In the genomic region with DNA sequence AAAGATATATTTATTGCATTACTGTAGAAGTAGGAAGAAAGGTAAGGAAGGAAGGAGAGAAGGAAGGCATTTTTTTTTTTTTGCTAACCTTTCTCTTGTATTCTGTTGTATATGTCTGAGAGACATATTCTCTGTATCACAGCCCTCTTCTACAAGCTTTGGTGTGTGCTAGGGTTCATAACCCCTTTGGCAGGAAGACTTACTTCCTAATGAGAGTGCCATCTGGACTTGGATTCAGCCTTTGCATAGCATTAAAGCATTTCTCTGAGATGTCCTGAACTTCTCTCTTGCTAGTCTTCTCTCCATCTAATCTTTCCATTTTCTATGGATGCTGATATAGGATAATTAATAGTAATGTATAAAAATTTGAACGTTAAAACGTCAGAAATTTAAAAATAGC, we compare ENCODE assay signal across 21 mouse cellular contexts.
"Had no signal": no experiment of that assay in that cellular context is flagged by ENCODE, and none has a peak within 500 bp of the region (broad histone marks: within the 10 kb centered on the region; RNA-seq: fewer than 3 reads in every experiment).

No protein-coding gene starts in this region.

- H3K4me1 ChIP-seq: liver, embryonic 15.5 days; lung, embryonic 15.5 days; midbrain, embryonic 10.5 days; midbrain, embryonic 13.5 days; midbrain, embryonic 15.5 days had no signal

- H3K27ac ChIP-seq: liver, embryonic 15.5 days; lung, embryonic 15.5 days; midbrain, embryonic 10.5 days; midbrain, embryonic 13.5 days; midbrain, embryonic 15.5 days; neural tube, embryonic 13.5 days; neural tube, embryonic 15.5 days had no signal

- H3K4me3 ChIP-seq: liver, embryonic 15.5 days; lung, embryonic 15.5 days; midbrain, embryonic 10.5 days; midbrain, embryonic 13.5 days; midbrain, embryonic 15.5 days; myocyte; neural tube, embryonic 13.5 days; neural tube, embryonic 15.5 days had no signal

- H3K36me3 ChIP-seq: liver, embryonic 15.5 days; lung, embryonic 15.5 days; midbrain, embryonic 10.5 days; midbrain, embryonic 13.5 days; midbrain, embryonic 15.5 days; neural tube, embryonic 13.5 days; neural tube, embryonic 15.5 days had no signal

- H3K9me3 ChIP-seq: liver, embryonic 15.5 days; lung, embryonic 15.5 days; midbrain, embryonic 10.5 days; midbrain, embryonic 13.5 days; midbrain, embryonic 15.5 days; neural tube, embryonic 13.5 days; neural tube, embryonic 15.5 days had no signal

- H3K9ac ChIP-seq: liver, embryonic 15.5 days; liver, postnatal 0 days; lung, embryonic 15.5 days; midbrain, embryonic 13.5 days; midbrain, embryonic 15.5 days; neural tube, embryonic 13.5 days; neural tube, embryonic 15.5 days had no signal

- H3K4me2 ChIP-seq: liver, embryonic 15.5 days; lung, embryonic 15.5 days; midbrain, embryonic 13.5 days; midbrain, embryonic 15.5 days; neural tube, embryonic 13.5 days; neural tube, embryonic 15.5 days had no signal

- H3K27me3 ChIP-seq: liver, embryonic 15.5 days; lung, embryonic 15.5 days; midbrain, embryonic 13.5 days; midbrain, embryonic 15.5 days; neural tube, embryonic 13.5 days; neural tube, embryonic 15.5 days had no signal

- DNase-seq: liver, postnatal 0 days; lung, adult 2 months; lung, postnatal 14 days; lung, postnatal 4 days; retina, postnatal 1 day; right cerebral cortex, adult 18-20 months; right cerebral cortex, postnatal 25 days; right cerebral cortex, postnatal 4 days; spleen, adult 18-20 months; thymus, adult 18-20 months; thymus, postnatal 14 days; thymus, postnatal 36 days had no signal

- ATAC-seq: liver, postnatal 0 days; lung, postnatal 0 days; midbrain, embryonic 13.5 days; midbrain, embryonic 15.5 days had no signal
